Mouse (Mus musculus): Measurements from ENCODE around the gene Olfr506.

DNA sequence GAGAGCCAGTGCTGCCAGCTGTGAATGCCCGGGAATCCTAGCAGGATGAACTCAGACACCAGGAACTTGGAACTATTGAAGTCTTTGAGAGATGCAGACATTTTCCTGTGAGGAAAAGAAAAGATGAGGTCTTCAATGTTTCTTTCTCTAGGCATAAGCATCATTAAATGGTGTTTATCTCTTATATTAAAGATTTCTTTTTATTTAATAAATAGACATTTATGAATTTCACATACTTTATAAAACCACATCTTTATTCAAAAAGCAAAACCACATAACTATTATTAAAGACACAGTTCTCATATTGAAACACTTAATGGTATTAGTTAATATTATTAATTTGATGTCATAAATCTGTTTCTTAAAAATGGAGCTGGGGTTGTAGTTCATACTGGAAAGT is 44.9 kb upstream of the Olfr506 start, which contains the start of gene Olfr504:
- no peak for TF ChIP-seq POLR2A (IDR thresholded peaks at IDR 0.05; ENCODE audit: borderline replicate concordance, low read depth, low read length)
- TF ChIP-seq CTCF (IDR thresholded peaks at IDR 0.05; ENCODE audit: low read depth, low read length), result no peak
